Mouse (Mus musculus) brain, embryonic 14.5 days (tissue): Measurements from ENCODE around the gene Rprd1b. TPM values are rescaled to one million over a fixed set of nuclear protein-coding genes. Genes with fewer than 3 reads are reported as not detected.
A peak's percentile ranks its signal among the peaks of the same experiment; 100 is the strongest.
"Not testable (repeated sequence)": the region's sequence is repeated elsewhere in the genome, so short reads cannot be mapped to it uniquely, and the experiment has no call there.

Source experiments
- DNase-seq: peaks from one replicate; pipeline ENCODE4 v3.0.0-alpha.2; 2011; ENCODE audit warnings: low read depth
- CTCF ChIP-seq: fragments of 200-500 bp; IDR thresholded peaks from 2 replicates; pipeline ENCODE4 v1.5.1; 2012; ENCODE audit warnings: inconsistent platforms, mild to moderate bottlenecking, moderate library complexity, borderline replicate concordance; ENCODE audit not compliant: insufficient read depth, insufficient read length; ENCODE audit errors: extremely low read depth
- POLR2A ChIP-seq: fragments of 200-500 bp; IDR thresholded peaks from 2 replicates; pipeline ENCODE4 v1.6.1; 2012; ENCODE audit warnings: mild to moderate bottlenecking, inconsistent platforms, borderline replicate concordance; ENCODE audit not compliant: poor library complexity, insufficient read depth, insufficient read length, severe bottlenecking; ENCODE audit errors: extremely low read depth
- polyA plus RNA-seq: library from polyadenylated mRNA; depleted of rRNA; stranded (reverse); fragments of >200 nt; gene quantifications from 2 replicates; pipeline ENCODE4 v1.2.3, GENCODE M21; 2012

Gene Rprd1b
- polyA plus RNA-seq, 1 experiment, result 27.9 TPM

DNA sequence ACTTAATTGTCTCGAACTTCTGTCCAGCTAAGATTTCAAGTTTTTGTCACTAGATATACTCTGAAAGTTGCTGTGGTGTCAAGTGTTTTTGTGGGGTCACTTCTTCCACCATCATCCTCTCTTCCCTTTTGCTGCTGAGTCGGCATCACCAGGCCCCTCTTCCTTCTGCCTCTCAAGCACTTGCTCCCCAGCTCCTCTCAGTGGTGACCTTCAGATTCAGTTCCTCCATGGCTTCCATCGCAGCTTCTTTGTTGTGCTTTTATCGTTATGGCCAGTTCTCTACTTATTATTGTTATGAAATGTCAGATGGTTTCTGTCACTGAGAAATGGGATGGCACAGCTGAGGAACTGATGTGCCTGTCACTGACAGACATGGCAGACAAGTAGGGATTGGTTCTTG lies 17.9 kb downstream of the Rprd1b start:
- no peak for TF ChIP-seq CTCF
- DNase-seq, result no peak

- peak; percentile 65 for DNase-seq
- TF ChIP-seq POLR2A, result no peak
- TF ChIP-seq CTCF, result peak; percentile 68; the same call in 1 of the 2 replicates
These were observed 19.6 kb downstream of the Rprd1b start for GRCm38 (mm10) chr2:158047903-158048302.

GRCm38 (mm10) chr2:158048718-158049117 lies 20.4 kb downstream of the Rprd1b start:
- no peak for DNase-seq
- TF ChIP-seq CTCF (no peak), POLR2A (no peak)

DNA sequence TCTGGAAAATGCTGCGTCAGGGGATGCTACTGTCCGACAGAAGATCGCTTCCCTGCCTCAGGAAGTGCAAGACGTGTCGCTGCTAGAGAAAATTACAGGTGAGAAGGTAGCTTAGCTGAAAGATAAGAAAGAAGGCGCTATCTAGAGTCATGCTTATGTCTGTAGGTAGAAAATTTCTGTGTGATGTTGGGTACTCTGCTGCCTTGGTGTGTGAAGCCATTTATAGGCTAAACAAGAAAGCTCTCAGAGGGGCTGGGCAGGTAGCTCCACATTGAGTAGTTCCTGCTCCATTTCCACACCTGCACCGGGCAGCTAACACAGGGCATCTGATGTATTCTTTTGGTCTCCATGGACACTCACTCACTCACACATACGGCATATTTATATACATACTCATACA lies 21.8 kb downstream of the Rprd1b start:
- DNase-seq, result no peak
- TF ChIP-seq CTCF (no peak), POLR2A (no peak)

DNA sequence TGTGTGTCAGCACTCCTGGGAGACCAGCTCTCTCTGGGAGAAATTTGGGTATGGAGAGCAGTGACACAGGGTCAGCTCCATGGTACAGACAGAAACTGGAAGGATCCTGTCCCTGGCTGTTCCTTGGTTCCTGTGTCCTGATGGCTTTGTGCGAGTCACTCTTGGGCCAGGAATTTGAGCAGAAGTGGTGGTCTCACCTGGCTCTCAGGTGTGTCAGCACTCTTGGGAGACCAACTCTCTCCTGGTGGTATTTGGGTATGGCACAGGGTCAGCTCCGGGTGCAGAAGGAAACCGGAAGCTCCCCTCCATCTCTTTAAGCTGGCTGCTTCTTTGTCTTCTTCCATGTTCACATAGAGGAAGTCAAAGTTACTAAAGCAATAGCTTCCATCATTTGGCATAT lies 26.3 kb downstream of the Rprd1b start:
- TF ChIP-seq CTCF (no peak), POLR2A (no peak)
- DNase-seq, result no peak

DNA sequence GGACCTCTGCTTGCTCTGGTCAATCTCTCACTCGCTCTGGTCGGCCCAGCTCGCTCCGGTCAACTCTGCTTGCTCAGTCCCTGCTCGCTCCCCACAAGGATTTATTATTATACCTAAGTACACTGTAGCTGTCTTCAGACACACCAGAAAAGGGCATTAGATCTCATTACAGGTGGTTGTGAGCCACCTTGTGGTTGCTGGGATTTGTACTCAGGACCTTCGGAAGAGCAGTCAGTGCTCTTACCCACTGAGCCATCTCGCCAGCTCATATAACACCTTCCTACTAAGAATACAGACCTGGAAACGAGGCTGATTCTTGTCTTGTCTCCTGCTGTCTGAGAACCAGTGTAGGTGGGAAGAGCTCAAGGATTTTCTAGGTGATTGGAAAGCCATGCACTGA lies 27.1 kb downstream of the Rprd1b start:
- not testable (repeated sequence) for DNase-seq

DNA sequence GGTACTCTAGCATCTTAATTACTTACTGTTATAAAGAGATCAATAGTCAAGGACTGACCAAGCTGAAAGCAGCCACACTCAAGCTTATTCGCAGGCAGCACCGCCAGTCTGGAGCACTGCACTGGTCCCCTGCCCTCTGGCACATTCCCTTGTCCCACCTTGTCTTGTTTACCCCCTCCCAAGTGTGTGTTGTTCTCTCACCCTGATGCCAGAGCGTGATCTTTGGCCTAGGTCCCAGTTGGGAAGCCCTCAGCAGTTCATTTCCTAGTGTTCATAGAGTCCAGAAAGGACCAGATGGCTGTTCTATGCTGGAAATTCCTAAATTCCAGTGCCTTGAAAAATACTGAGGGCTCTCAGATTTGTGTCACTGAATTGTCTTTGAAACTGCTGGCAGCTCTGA lies 28.7 kb downstream of the Rprd1b start:
- no peak for TF ChIP-seq POLR2A
- TF ChIP-seq CTCF, result no peak
- DNase-seq, result peak; percentile 49

DNA sequence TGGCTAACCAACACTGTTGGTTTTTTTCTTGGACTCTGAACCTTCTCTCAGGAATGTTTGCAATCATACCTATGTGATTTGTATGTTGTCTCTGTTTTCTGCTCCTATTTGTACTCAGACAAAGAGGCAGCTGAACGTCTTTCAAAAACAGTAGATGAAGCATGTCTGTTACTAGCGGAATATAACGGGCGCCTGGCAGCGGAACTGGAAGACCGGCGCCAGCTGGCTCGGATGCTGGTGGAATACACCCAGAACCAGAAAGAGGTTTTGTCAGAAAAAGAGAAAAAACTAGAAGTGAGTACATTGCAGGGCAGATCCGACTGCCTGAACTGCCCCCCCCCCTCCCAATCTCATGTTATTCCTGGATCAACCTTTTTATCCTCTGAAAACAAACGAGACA lies 30.2 kb downstream of the Rprd1b start:
- TF ChIP-seq CTCF, result no peak
- TF ChIP-seq POLR2A, result no peak
- DNase-seq, result peak; percentile 83

- TF ChIP-seq POLR2A (no peak), CTCF (no peak)
- peak; percentile 71 for DNase-seq
These were observed 31.4 kb downstream of the Rprd1b start for GRCm38 (mm10) chr2:158059666-158060105.

GRCm38 (mm10) chr2:158063036-158063435 lies 34.7 kb downstream of the Rprd1b start:
- no peak for DNase-seq
- no peak for TF ChIP-seq CTCF
- TF ChIP-seq POLR2A, result no peak

DNA sequence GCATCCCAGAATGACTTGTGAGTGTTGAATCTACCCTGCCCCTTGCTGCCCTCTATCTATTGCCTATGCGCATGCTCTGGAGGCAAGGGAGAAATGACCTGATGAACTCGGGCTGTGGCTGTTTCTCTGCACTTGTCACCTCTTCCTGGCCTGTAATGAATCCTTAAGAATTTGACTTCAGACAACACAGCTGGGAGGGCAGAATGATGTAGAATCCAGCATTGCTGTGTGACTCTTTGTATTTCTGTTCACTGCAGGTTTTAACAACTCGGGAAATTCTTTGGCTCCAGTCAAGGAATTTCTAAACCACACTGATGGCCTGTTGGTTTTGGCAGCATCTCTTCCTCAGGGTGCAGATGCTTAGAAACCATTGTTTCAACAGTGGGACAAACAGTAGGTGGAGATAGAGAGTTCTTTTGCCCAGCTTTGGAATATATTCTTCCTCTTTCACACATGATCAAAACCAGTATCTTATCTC lies 36.3 kb downstream of the Rprd1b start:
- no peak for TF ChIP-seq POLR2A
- TF ChIP-seq CTCF, result peak; percentile 24; the same call in 1 of the 2 replicates
- DNase-seq, result peak; percentile 60

DNA sequence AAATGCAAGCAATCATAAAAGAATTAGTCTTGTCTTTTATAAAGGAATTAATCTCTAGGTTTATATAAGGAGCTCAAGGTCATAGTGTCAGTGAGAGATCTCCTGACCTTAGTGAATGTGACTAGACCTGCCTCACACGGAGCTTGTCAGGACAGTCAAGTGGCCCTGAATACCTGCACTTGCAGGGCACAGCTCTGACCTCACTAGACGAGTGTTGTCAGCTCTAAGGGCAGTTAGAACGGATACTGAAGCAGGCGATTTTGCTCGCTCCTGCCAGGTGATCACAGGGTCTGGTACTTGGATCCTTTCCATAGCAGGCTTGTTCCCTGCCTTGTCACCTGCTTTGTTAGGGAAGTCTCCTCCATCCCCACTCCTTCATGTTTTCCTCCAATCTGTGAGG lies 36.8 kb downstream of the Rprd1b start:
- DNase-seq, result no peak
- TF ChIP-seq POLR2A (no peak), CTCF (no peak)

DNA sequence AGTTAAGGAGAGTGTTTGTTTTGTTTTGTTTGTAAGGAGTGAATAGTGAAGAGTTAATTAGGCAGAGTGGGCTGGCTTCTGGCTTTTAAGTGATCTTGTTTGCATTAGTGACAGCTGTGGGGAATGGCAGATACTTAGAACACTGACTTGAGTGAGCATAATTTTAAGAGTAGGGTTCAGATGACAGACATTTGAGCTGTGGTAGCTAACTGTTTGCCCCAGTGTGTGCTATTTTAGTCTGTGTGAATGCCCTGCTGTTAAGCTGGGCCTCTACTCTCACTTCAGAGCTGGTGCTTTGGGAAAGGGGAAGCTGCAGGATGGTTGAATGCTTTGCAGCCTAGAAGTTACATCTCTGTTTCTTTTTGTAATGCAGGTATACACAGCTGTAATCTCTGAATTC lies 38.2 kb downstream of the Rprd1b start:
- no peak for TF ChIP-seq POLR2A
- TF ChIP-seq CTCF, result no peak
- DNase-seq, result peak; percentile 50
